Mouse (Mus musculus): ENCODE data around the gene Hilpda. TPM values are rescaled to one million over a fixed set of nuclear protein-coding genes. Genes with fewer than 3 reads are reported as not detected.
A peak's percentile ranks its signal among the peaks of the same experiment; 100 is the strongest.

Hilpda gene
- polyA plus RNA-seq, 1 experiment from 2014 or later, result 24.1 TPM

DNA sequence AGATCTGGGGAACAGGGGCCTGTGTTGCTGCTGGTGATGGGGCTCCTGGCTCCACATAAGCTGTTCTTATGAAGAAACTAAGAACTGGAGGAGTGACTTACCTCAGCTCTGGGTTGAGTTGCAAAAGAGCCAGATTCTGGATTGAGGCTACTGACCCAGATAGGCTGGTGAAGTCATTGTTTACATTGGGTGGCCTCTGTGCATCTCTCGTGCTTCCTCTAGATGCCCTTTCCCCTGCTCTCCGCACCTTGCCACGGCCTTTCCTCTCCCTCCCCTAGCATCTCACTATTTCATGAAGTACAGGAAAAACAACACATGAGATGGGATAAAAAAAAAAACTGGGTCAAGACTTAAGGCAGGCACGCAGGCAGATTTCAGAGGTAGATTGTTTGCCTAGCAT lies 5.4 kb upstream of the Hilpda start:
- H3K9me3 ChIP-seq (ENCODE audit: low read length), result no peaks in the 10 kb centered on the region
- no peak overlapping the region for H3K4me3 ChIP-seq (ENCODE audit: low read depth, low read length)
- peak overlapping the region; percentile 46 for H3K27ac ChIP-seq (ENCODE audit: low read depth)
- no peaks in the 10 kb centered on the region for H3K27me3 ChIP-seq (ENCODE audit: insufficient read depth, low read length)
- H3K36me3 ChIP-seq (replicated peaks; ENCODE audit: insufficient read depth, low read length), result no peaks in the 10 kb centered on the region
- H3K4me2 ChIP-seq (ENCODE audit: low read depth, low read length), result no peak overlapping the region
- TF ChIP-seq EP300 (IDR thresholded peaks at IDR 0.05; ENCODE audit: low read depth) (peak; percentile 44; the same call in 1 of the 2 replicates), CTCF (IDR thresholded peaks at IDR 0.05; ENCODE audit: low read depth) (no peak)
- WGBS (ENCODE audit: insufficient replicate concordance), result 52% methylated on average over 4 of the region's 4 CpGs
- peak; percentile 85 for ATAC-seq
- peak; percentile 58 for DNase-seq
- peaks cover 6% of the 10 kb centered on the region for H3K4me1 ChIP-seq (ENCODE audit: insufficient read depth)
- H3K9ac ChIP-seq (replicated peaks), result no peak overlapping the region

DNA sequence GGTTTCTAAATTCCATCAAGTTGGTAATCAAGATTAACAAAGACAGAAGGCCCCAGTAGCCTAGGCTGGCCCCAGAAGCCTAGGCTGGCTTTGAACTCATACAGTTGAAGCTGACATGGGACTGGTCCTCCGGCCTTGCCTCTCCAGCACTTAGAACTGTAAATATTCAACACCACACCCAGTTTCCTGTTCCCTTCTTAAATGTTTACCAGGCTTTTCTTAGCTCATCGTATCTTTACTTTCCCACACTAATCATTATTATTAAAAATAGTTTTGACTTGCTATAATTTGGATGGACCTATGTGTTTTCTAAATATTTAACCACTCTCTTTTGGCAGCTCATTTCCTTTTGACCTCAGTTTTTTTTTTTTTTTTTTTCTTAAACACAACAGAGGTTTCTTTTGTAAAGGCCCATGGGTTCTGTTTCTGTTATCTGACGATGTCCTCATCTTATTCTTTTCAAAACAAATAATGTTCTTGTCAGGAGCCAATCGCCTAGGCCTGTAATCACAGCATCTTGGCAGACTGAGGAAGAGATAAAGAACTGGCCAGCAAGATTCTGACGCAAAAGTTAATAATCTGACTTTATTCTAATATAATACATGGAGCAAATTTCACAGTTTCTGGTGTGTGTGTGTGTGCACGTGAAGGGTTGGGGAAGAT lies 3.2 kb upstream of the Hilpda start:
- Histone ChIP-seq H3K27ac (ENCODE audit: low read depth) (peak overlapping the region; percentile 95), H3K4me2 (ENCODE audit: low read depth, low read length) (no peak overlapping the region), H3K4me1 (ENCODE audit: insufficient read depth) (peaks cover 15% of the 10 kb centered on the region), H3K9ac (replicated peaks) (no peak overlapping the region), H3K36me3 (replicated peaks; ENCODE audit: insufficient read depth, low read length) (0 out of 2 replicates have a peak, but pooled peaks cover under 1% of the 10 kb centered on the region), H3K9me3 (ENCODE audit: low read length) (no peaks in the 10 kb centered on the region), H3K27me3 (ENCODE audit: insufficient read depth, low read length) (no peaks in the 10 kb centered on the region), H3K4me3 (ENCODE audit: low read depth, low read length) (no peak overlapping the region)
- 56% methylated on average over 6 of the region's 6 CpGs for WGBS (ENCODE audit: insufficient replicate concordance)
- no peak for TF ChIP-seq EP300 (IDR thresholded peaks at IDR 0.05; ENCODE audit: low read depth)
- no peak for TF ChIP-seq CTCF (IDR thresholded peaks at IDR 0.05; ENCODE audit: low read depth)
- no peak for DNase-seq
- ATAC-seq, result no peak

DNA sequence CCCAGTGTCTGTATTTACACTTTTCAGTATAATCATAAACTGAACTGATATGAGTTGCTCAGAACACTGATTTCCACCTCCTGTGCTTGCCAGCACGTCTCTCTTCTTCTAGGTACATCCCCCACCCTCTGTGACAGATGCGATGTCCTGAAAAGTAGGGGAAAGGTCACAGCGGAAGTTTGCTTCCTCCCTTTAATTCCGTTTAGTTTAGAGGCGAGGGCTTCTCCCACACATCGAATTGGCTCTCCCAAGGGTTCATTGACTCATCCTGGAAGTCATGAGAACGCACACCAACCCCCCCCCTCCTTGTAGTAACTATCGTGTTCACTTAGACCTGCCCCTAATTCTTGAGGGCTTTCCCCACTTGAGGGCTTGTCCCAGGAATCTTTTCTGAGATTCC lies 1.3 kb upstream of the Hilpda start:
- peaks cover 26% of the 10 kb centered on the region for H3K4me1 ChIP-seq (ENCODE audit: insufficient read depth)
- peak overlapping the region; percentile 95 for H3K27ac ChIP-seq (ENCODE audit: low read depth)
- no peaks in the 10 kb centered on the region for H3K9me3 ChIP-seq (ENCODE audit: low read length)
- H3K4me2 ChIP-seq (ENCODE audit: low read depth, low read length), result peak overlapping the region; percentile 57
- H3K4me3 ChIP-seq (ENCODE audit: low read depth, low read length), result peak overlapping the region; percentile 27
- DNase-seq, result peak; percentile 60
- peak; percentile 49 for ATAC-seq
- H3K36me3 ChIP-seq (replicated peaks; ENCODE audit: insufficient read depth, low read length), result peaks cover 9% of the 10 kb centered on the region; the same call in 1 of the 2 replicates
- WGBS (ENCODE audit: insufficient replicate concordance), result 2% methylated on average over 8 of the region's 8 CpGs
- H3K27me3 ChIP-seq (ENCODE audit: insufficient read depth, low read length), result no peaks in the 10 kb centered on the region
- no peak for TF ChIP-seq CTCF (IDR thresholded peaks at IDR 0.05; ENCODE audit: low read depth)
- peak overlapping the region; percentile 53 for H3K9ac ChIP-seq (replicated peaks)

DNA sequence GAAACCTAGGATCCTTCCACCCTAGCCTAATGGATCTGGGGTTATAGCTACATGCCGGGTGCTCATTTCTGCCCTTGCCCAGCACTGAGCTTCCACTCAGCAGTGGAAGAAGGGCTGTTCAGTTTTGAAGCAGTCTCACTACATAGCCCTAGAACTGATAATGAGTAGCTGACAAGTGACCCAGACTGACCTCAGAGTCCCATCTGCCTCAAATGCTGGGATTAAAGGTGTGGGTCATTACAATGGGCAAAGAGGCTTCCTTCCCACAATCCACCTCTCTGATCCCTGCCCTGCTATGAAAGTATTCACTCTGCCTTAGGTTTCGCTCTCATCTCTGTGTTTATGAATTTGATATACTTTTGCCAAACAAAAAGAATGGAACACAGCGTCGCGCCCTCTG lies 4.5 kb downstream of the Hilpda start:
- no peak for ATAC-seq
- Histone ChIP-seq H3K4me2 (ENCODE audit: low read depth, low read length) (no peak overlapping the region), H3K27me3 (ENCODE audit: insufficient read depth, low read length) (no peaks in the 10 kb centered on the region), H3K4me1 (ENCODE audit: insufficient read depth) (peaks cover 20% of the 10 kb centered on the region), H3K9ac (replicated peaks) (no peak overlapping the region), H3K4me3 (ENCODE audit: low read depth, low read length) (no peak overlapping the region), H3K9me3 (ENCODE audit: low read length) (no peaks in the 10 kb centered on the region), H3K36me3 (replicated peaks; ENCODE audit: insufficient read depth, low read length) (peaks cover 9% of the 10 kb centered on the region; the same call in 1 of the 2 replicates), H3K27ac (ENCODE audit: low read depth) (no peak overlapping the region)
- TF ChIP-seq CTCF (IDR thresholded peaks at IDR 0.05; ENCODE audit: low read depth), result no peak
- no peak for TF ChIP-seq EP300 (IDR thresholded peaks at IDR 0.05; ENCODE audit: low read depth)
- no peak for DNase-seq
- 92% methylated on average over 5 of the region's 5 CpGs for WGBS (ENCODE audit: insufficient replicate concordance)

DNA sequence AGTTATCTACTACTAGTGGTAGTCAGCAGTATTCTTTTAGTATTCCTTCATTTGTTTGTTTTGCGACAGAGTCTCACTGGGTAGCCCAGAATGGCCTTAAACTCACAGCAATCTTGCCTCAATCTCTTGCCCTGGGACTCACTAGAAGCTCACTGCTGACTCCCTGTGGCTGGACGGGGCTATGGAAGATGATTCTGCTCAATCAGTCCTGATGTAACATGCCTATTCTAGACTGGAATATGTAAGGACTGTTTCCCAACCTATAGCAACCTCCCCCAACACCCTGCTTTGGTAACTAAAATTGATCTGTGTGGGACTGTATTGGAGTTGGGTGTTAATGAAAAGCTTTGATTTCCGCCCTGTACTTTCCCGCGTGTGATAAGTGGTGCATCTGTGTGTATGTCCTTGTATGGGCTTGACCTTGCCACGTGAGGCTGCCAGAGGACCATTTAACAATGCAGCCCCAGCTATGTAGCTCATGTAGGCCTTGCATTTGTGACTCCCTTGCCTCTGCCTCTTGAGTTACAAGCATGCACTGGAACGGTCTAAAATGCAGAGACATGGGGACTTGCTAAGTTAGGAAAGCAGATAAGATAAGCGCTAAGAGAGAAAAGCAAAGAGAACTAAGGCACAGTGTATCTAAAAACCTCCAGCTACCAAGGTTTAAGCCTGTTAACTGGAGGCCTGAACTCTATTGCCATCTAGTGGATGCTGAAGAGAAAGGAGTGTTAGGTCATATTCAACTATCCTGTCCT lies 6.4 kb downstream of the Hilpda start:
- peak; percentile 83 for TF ChIP-seq CTCF (IDR thresholded peaks at IDR 0.05; ENCODE audit: low read depth)
- no peak for TF ChIP-seq EP300 (IDR thresholded peaks at IDR 0.05; ENCODE audit: low read depth)
- WGBS (ENCODE audit: insufficient replicate concordance), result 25% methylated on average over 8 of the region's 8 CpGs

DNA sequence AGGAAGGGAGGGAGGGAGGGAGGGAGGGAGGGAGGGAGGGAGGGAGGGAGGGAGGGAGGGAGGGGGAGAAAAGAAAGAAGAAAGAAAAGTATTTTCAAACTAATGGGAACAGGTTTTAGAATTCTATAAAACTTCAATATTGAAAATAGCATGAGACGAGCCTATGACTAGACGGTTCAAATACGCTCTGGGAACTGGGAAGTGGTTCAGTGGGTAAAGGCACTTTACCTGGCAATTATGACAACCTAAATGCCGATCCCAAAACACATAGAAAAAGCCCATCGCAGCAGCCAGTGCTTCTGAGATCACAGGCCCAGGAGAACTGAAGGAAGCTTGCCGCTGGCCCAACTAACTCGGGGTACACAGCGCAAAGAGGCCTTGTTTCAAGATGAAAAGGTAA lies 7.0 kb downstream of the Hilpda start, which contains the start of gene Fam71f2:
Gene Fam71f2, plus strand, starts transcription at position 301 of the 400 bp plus-strand sequence.
- ATAC-seq (no peak), DNase-seq (no peak)
- Histone ChIP-seq H3K27me3 (ENCODE audit: insufficient read depth, low read length) (no peaks in the 10 kb centered on the region), H3K36me3 (replicated peaks; ENCODE audit: insufficient read depth, low read length) (peaks cover 6% of the 10 kb centered on the region; the same call in 1 of the 2 replicates), H3K4me1 (ENCODE audit: insufficient read depth) (peaks cover 9% of the 10 kb centered on the region), H3K4me2 (ENCODE audit: low read depth, low read length) (no peak within 1 kb of the TSS), H3K27ac (ENCODE audit: low read depth) (peak within 1 kb of the TSS; percentile 61), H3K9me3 (ENCODE audit: low read length) (no peaks in the 10 kb centered on the region), H3K9ac (replicated peaks) (no peak within 1 kb of the TSS), H3K4me3 (ENCODE audit: low read depth, low read length) (no peak within 1 kb of the TSS)
- 77% methylated on average over 8 of the region's 8 CpGs for WGBS (ENCODE audit: insufficient replicate concordance)
- TF ChIP-seq CTCF (IDR thresholded peaks at IDR 0.05; ENCODE audit: low read depth) (no peak), EP300 (IDR thresholded peaks at IDR 0.05; ENCODE audit: low read depth) (no peak)

More for the DNA sequence above, 6.4 kb downstream of the Hilpda start:
- Histone ChIP-seq H3K27ac (ENCODE audit: low read depth) (peak overlapping the region; percentile 61), H3K9me3 (ENCODE audit: low read length) (no peaks in the 10 kb centered on the region), H3K27me3 (ENCODE audit: insufficient read depth, low read length) (no peaks in the 10 kb centered on the region), H3K9ac (replicated peaks) (no peak overlapping the region), H3K4me3 (ENCODE audit: low read depth, low read length) (no peak overlapping the region), H3K4me1 (ENCODE audit: insufficient read depth) (peaks cover 15% of the 10 kb centered on the region), H3K36me3 (replicated peaks; ENCODE audit: insufficient read depth, low read length) (peaks cover 9% of the 10 kb centered on the region; the same call in 1 of the 2 replicates), H3K4me2 (ENCODE audit: low read depth, low read length) (no peak overlapping the region)
- DNase-seq (peak; percentile 75), ATAC-seq (peak; percentile 93)

Measured in liver, postnatal 0 days (tissue).